Mouse (Mus musculus) hindbrain, embryonic 12.5 days (tissue): ENCODE results near the gene Smpdl3b. TPM values are rescaled to one million over a fixed set of nuclear protein-coding genes. Genes with fewer than 3 reads are reported as not detected.
"Not testable (repeated sequence)": the region's sequence is repeated elsewhere in the genome, so short reads cannot be mapped to it uniquely, and the experiment has no call there.

Experiments
- ATAC-seq: fragments of 200-750 bp; cut with Nextera tagmentation; 2 replicates; pipeline ENCODE4 v1.8.0; 2017; ENCODE audit warnings: moderate TSS enrichment; ENCODE audit not compliant: low FRiP score
- H3K27ac ChIP-seq: fragments of 300-500 bp; sonication (generic); 2 replicates; pipeline ENCODE4 v1.5.1; 2016; ENCODE audit warnings: mild to moderate bottlenecking
- H3K27me3 ChIP-seq: fragments of 300-500 bp; sonication (generic); 2 replicates; pipeline ENCODE4 v1.6.1; 2016; ENCODE audit warnings: mild to moderate bottlenecking
- H3K36me3 ChIP-seq: fragments of 300-500 bp; sonication (generic); 2 replicates; pipeline ENCODE4 v1.6.1; 2016; ENCODE audit warnings: mild to moderate bottlenecking
- H3K4me1 ChIP-seq: fragments of 300-500 bp; sonication (generic); 2 replicates; pipeline ENCODE4 v1.6.1; 2016
- H3K4me2 ChIP-seq: fragments of 300-500 bp; sonication (generic); replicated peaks from 2 replicates; pipeline ENCODE4 v1.6.1; 2016; ENCODE audit warnings: mild to moderate bottlenecking
- H3K4me3 ChIP-seq: fragments of 300-500 bp; sonication (generic); 2 replicates; pipeline ENCODE4 v1.5.1; 2016; ENCODE audit warnings: mild to moderate bottlenecking
- H3K9ac ChIP-seq: fragments of 300-500 bp; sonication (generic); 2 replicates; pipeline ENCODE4 v1.6.1; 2016; ENCODE audit warnings: mild to moderate bottlenecking, moderate library complexity
- H3K9me3 ChIP-seq: fragments of 300-500 bp; sonication (generic); replicated peaks from 2 replicates; pipeline ENCODE4 v1.6.1; 2016; ENCODE audit warnings: mild to moderate bottlenecking
- WGBS: fragments of 180-500 bp; shearing (Covaris S2); methylation state at CpG from one replicate; pipeline ENCODE4 v1.1.7; 2016; 5-methylcytosine and 5-hydroxymethylcytosine counted together
- polyA plus RNA-seq: library from polyadenylated mRNA; unstranded; fragments of >200 nt; fragmentation: Nextera tagmentation; extraction: Ambion mirVana; gene quantifications from 2 replicates; pipeline ENCODE4 v1.2.1, GENCODE M21; 2016

Smpdl3b gene
- polyA plus RNA-seq, 1 experiment from 2014 or later = 1.3 TPM

- Histone ChIP-seq H3K9ac (no peak overlapping the region), H3K4me3 (no peak overlapping the region), H3K27me3 (peaks cover 31% of the 10 kb centered on the region), H3K9me3 (no peaks in the 10 kb centered on the region), H3K4me2 (no peak overlapping the region), H3K4me1 (peaks cover 7% of the 10 kb centered on the region; the same call in 1 of the 2 replicates), H3K27ac (no peak overlapping the region), H3K36me3 (no peaks in the 10 kb centered on the region)
- 87% methylated on average over 1 of the region's 1 CpGs for WGBS
- ATAC-seq = no peak
Observed at GRCm38 (mm10) chr4:132797461-132797860, 40.4 kb upstream of the Smpdl3b start.

- Histone ChIP-seq H3K9ac (peak within 1 kb of the TSS; percentile 43; the same call in 1 of the 2 replicates), H3K4me3 (peak within 1 kb of the TSS; percentile 24), H3K27ac (no peak within 1 kb of the TSS), H3K27me3 (peaks cover 31% of the 10 kb centered on the region), H3K4me2 (peak within 1 kb of the TSS; percentile 55), H3K9me3 (no peaks in the 10 kb centered on the region), H3K36me3 (no peaks in the 10 kb centered on the region), H3K4me1 (peaks cover 7% of the 10 kb centered on the region; the same call in 1 of the 2 replicates)
- no peak for ATAC-seq
- 2% methylated on average over 21 of the region's 21 CpGs for WGBS
Observed at GRCm38 (mm10) chr4:132796196-132796886, 39.3 kb upstream of the Smpdl3b start, which contains the start of gene Themis2. Gene Themis2 (minus strand): TSS chr4:132796387.

GRCm38 (mm10) chr4:132795171-132795570, 38.1 kb upstream of the Smpdl3b start:
- no peak for ATAC-seq
- no peaks in the 10 kb centered on the region for H3K36me3 ChIP-seq
- H3K4me2 ChIP-seq = no peak overlapping the region
- peaks cover 31% of the 10 kb centered on the region for H3K27me3 ChIP-seq
- no peaks in the 10 kb centered on the region for H3K9me3 ChIP-seq
- no peak overlapping the region for H3K27ac ChIP-seq
- H3K4me3 ChIP-seq = no peak overlapping the region
- H3K4me1 ChIP-seq = peaks cover 7% of the 10 kb centered on the region; the same call in 1 of the 2 replicates
- WGBS = 57% methylated on average over 7 of the region's 7 CpGs
- H3K9ac ChIP-seq = no peak overlapping the region

GRCm38 (mm10) chr4:132794760-132795159, 37.7 kb upstream of the Smpdl3b start:
- WGBS = 79% methylated on average over 8 of the region's 8 CpGs
- peaks cover 7% of the 10 kb centered on the region; the same call in 1 of the 2 replicates for H3K4me1 ChIP-seq
- no peaks in the 10 kb centered on the region for H3K9me3 ChIP-seq
- no peaks in the 10 kb centered on the region for H3K36me3 ChIP-seq
- no peak overlapping the region for H3K9ac ChIP-seq
- no peak overlapping the region for H3K27ac ChIP-seq
- H3K4me2 ChIP-seq = no peak overlapping the region
- H3K27me3 ChIP-seq = peaks cover 31% of the 10 kb centered on the region
- ATAC-seq = no peak
- no peak overlapping the region for H3K4me3 ChIP-seq

- H3K4me3 ChIP-seq = no peak overlapping the region
- no peaks in the 10 kb centered on the region for H3K36me3 ChIP-seq
- no peak overlapping the region for H3K27ac ChIP-seq
- no peak for ATAC-seq
- 62% methylated on average over 9 of the region's 9 CpGs for WGBS
- H3K27me3 ChIP-seq = peaks cover 31% of the 10 kb centered on the region
- H3K4me1 ChIP-seq = peaks cover 7% of the 10 kb centered on the region; the same call in 1 of the 2 replicates
- no peak overlapping the region for H3K9ac ChIP-seq
- no peak overlapping the region for H3K4me2 ChIP-seq
- no peaks in the 10 kb centered on the region for H3K9me3 ChIP-seq
Observed at GRCm38 (mm10) chr4:132794028-132794427, 37.0 kb upstream of the Smpdl3b start.

- 84% methylated on average over 9 of the region's 9 CpGs for WGBS
- not testable (repeated sequence) for H3K36me3 ChIP-seq, H3K4me1 ChIP-seq, H3K9ac ChIP-seq, H3K4me2 ChIP-seq, H3K27ac ChIP-seq, H3K4me3 ChIP-seq, H3K9me3 ChIP-seq, ATAC-seq
- H3K27me3 ChIP-seq = peaks cover 31% of the 10 kb centered on the region
Observed at GRCm38 (mm10) chr4:132793322-132794004, 36.4 kb upstream of the Smpdl3b start.

DNA sequence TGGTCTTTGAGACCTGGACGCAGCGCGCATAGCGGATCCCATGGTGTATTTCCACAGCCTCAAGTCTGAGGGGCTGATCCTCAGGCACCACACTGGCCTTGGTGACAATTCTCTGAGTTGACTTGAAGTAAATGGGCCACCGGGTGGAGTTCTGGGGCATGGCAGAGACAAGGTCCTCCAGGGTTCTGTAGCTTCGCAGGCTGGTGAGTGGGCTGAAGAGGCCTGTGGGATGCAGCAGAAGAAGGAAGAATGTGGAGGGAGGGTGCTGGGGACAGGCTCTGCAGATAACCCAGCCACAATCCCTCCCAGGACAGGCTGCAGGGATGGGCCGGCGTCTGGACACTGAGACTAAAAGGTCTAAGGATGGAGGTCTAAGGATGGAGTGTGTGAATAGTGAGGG, 32.7 kb upstream of the Smpdl3b start:
- WGBS = 90% methylated on average over 8 of the region's 8 CpGs
- no peaks in the 10 kb centered on the region for H3K9me3 ChIP-seq
- no peak for ATAC-seq

DNA sequence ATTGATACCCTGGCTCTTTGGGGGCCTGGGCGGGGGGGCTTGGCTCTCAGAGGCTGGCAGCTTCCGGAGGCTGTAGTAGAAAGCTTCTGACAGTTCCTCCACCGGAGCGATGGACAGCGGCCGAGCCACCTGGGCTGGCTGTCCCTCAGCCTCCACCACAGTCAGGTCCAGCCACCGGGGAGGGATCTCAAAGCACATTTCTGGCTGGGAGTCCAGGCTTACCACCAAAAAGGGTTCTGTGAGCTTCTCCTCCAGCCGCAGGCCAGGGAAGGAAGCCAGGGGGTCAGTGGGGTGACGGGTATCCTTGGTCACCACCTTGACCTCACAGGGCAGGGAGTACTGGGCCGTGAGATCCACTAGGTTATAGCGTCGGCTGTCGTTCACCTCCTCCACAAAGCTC, 28.2 kb upstream of the Smpdl3b start:
- no peaks in the 10 kb centered on the region for H3K4me1 ChIP-seq
- WGBS = 92% methylated on average over 13 of the region's 13 CpGs
- no peak overlapping the region for H3K27ac ChIP-seq
- H3K9ac ChIP-seq = no peak overlapping the region
- no peaks in the 10 kb centered on the region for H3K27me3 ChIP-seq
- no peaks in the 10 kb centered on the region for H3K36me3 ChIP-seq
- H3K4me3 ChIP-seq = no peak overlapping the region
- H3K4me2 ChIP-seq = no peak overlapping the region
- ATAC-seq = no peak
- H3K9me3 ChIP-seq = no peaks in the 10 kb centered on the region

More for the DNA sequence above, 32.7 kb upstream of the Smpdl3b start:
- no peaks in the 10 kb centered on the region for H3K36me3 ChIP-seq
- no peak overlapping the region for H3K4me3 ChIP-seq
- no peak overlapping the region for H3K27ac ChIP-seq
- H3K9ac ChIP-seq = no peak overlapping the region
- H3K27me3 ChIP-seq = peaks cover 4% of the 10 kb centered on the region
- H3K4me1 ChIP-seq = no peaks in the 10 kb centered on the region
- no peak overlapping the region for H3K4me2 ChIP-seq

GRCm38 (mm10) chr4:132783732-132784131, 26.7 kb upstream of the Smpdl3b start:
- Histone ChIP-seq H3K4me3 (no peak overlapping the region), H3K36me3 (peaks cover 9% of the 10 kb centered on the region), H3K4me1 (no peaks in the 10 kb centered on the region), H3K27ac (no peak overlapping the region), H3K27me3 (no peaks in the 10 kb centered on the region), H3K9me3 (no peaks in the 10 kb centered on the region), H3K4me2 (no peak overlapping the region), H3K9ac (no peak overlapping the region)
- no peak for ATAC-seq
- WGBS = 92% methylated on average over 2 of the region's 2 CpGs

DNA sequence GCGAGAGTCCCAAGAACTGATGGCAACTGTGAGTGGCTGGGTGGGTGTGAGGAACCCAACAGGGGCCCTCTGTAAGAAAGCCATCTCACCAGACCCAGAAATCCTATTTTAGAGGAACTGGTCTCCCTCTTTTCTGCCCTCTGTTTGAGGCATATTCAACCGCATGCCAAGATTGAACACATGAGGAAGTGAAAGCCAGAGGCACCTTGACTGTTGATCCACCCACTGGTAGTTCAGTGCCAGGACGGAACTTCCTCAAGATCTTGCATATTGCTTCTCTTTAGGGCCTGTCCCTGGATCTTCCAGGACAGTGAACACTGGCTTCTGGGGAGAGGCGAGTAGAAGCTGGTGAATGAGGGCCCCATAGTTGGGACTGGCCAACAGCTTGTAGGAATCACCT, 23.2 kb upstream of the Smpdl3b start:
- Histone ChIP-seq H3K36me3 (peaks cover 42% of the 10 kb centered on the region), H3K4me1 (no peaks in the 10 kb centered on the region), H3K27me3 (no peaks in the 10 kb centered on the region), H3K9me3 (no peaks in the 10 kb centered on the region), H3K9ac (no peak overlapping the region), H3K4me2 (no peak overlapping the region), H3K4me3 (no peak overlapping the region), H3K27ac (no peak overlapping the region)
- 90% methylated on average over 4 of the region's 4 CpGs for WGBS
- no peak for ATAC-seq

GRCm38 (mm10) chr4:132778562-132779201, 21.6 kb upstream of the Smpdl3b start:
- Histone ChIP-seq H3K27me3 (no peaks in the 10 kb centered on the region), H3K9me3 (no peaks in the 10 kb centered on the region), H3K9ac (no peak overlapping the region), H3K36me3 (peaks cover 56% of the 10 kb centered on the region), H3K27ac (no peak overlapping the region), H3K4me2 (no peak overlapping the region), H3K4me1 (no peaks in the 10 kb centered on the region), H3K4me3 (no peak overlapping the region)
- no peak for ATAC-seq
- WGBS = 94% methylated on average over 6 of the region's 6 CpGs

- H3K9me3 ChIP-seq = no peaks in the 10 kb centered on the region
- H3K4me1 ChIP-seq = no peaks in the 10 kb centered on the region
- H3K36me3 ChIP-seq = peaks cover 72% of the 10 kb centered on the region
- ATAC-seq = no peak
- H3K27me3 ChIP-seq = no peaks in the 10 kb centered on the region
- H3K4me3 ChIP-seq = no peak overlapping the region
- no peak overlapping the region for H3K4me2 ChIP-seq
- no peak overlapping the region for H3K27ac ChIP-seq
- 89% methylated on average over 5 of the region's 5 CpGs for WGBS
- no peak overlapping the region for H3K9ac ChIP-seq
Observed at GRCm38 (mm10) chr4:132776764-132777163, 19.7 kb upstream of the Smpdl3b start.
